Mouse (Mus musculus) liver, embryonic 14.5 days (tissue): ENCODE measurements around the gene Taldo1.

Source experiments
- CTCF ChIP-seq: IDR thresholded peaks from 2 replicates; pipeline ENCODE4 v1.5.1; 2016; ENCODE audit warnings: antibody characterized with exemption, low read depth, control low read depth
- EP300 ChIP-seq: IDR thresholded peaks from 2 replicates; pipeline ENCODE4 v1.6.1; 2016; ENCODE audit warnings: antibody characterized with exemption, low read depth

- TF ChIP-seq CTCF (0 out of 2 replicates have a peak, but pooled peaks have one; percentile 11), EP300 (peak; percentile 44)
Measured at GRCm38 (mm10) chr7:141394158-141394557, 2.2 kb downstream of the Taldo1 start.
